Mouse (Mus musculus) T-helper 2 cell (primary cell): ENCODE data around the gene Relb.

Source experiments
- in situ Hi-C: fragments of 300-600 bp; cut with MboI, MseI; formaldehyde crosslinking; loops from one replicate; pipeline ENCODE4 v1.15.1; 2025; ENCODE audit warnings: high pct_unique_total_duplicates

Relb gene

GRCm38 (mm10) chr7:19629361-19629734 is at the start of gene Relb:
TSS of gene Relb (minus strand) at chr7:19629438.
- in situ Hi-C loops: no loop called here

GRCm38 (mm10) chr7:19678901-19679300 is 49.7 kb upstream of the Relb start:
- in situ Hi-C loops: no loop called here

- in situ Hi-C loops: no loop called here
Observed at GRCm38 (mm10) chr7:19677872-19678271, 48.6 kb upstream of the Relb start, which contains the start of gene Apoc2. TSS of gene Apoc2 (minus strand) at chr7:19677941.

GRCm38 (mm10) chr7:19676662-19677061 is 47.4 kb upstream of the Relb start:
- in situ Hi-C loops: no loop called here

- in situ Hi-C loops: no loop called here
Observed at GRCm38 (mm10) chr7:19675824-19676223, 46.6 kb upstream of the Relb start.

- in situ Hi-C loops: no loop called here
Observed at GRCm38 (mm10) chr7:19673083-19673699, 44.0 kb upstream of the Relb start.

- in situ Hi-C loops: no loop called here
Observed at GRCm38 (mm10) chr7:19671511-19671910, 42.3 kb upstream of the Relb start.

GRCm38 (mm10) chr7:19668947-19669721 is 39.9 kb upstream of the Relb start:
- in situ Hi-C loops: loop anchor here (5.0 kb wide), 1 partner anchor 43 kb away; no protein-coding TSS in a partner anchor

GRCm38 (mm10) chr7:19667434-19667833 is 38.2 kb upstream of the Relb start:
- in situ Hi-C loops: loop anchor here (5.0 kb wide), 1 partner anchor 45 kb away; no protein-coding TSS in a partner anchor

GRCm38 (mm10) chr7:19666750-19667149 is 37.5 kb upstream of the Relb start:
- in situ Hi-C loops: loop anchor here (5.0 kb wide), 1 partner anchor 46 kb away; no protein-coding TSS in a partner anchor

GRCm38 (mm10) chr7:19664955-19665841 is 36.0 kb upstream of the Relb start, which contains the start of gene Clptm1:
TSS of gene Clptm1 (minus strand) at chr7:19665033.
- in situ Hi-C loops: loop anchor here (5.0 kb wide), 1 partner anchor 47 kb away; no protein-coding TSS in a partner anchor

- in situ Hi-C loops: no loop called here
Observed at GRCm38 (mm10) chr7:19664455-19664954, 35.3 kb upstream of the Relb start.

- in situ Hi-C loops: no loop called here
Observed at GRCm38 (mm10) chr7:19663940-19664339, 34.7 kb upstream of the Relb start.

- in situ Hi-C loops: no loop called here
Observed at GRCm38 (mm10) chr7:19652614-19653013, 23.4 kb upstream of the Relb start.

- in situ Hi-C loops: no loop called here
Observed at GRCm38 (mm10) chr7:19651063-19651786, 22.0 kb upstream of the Relb start.

GRCm38 (mm10) chr7:19641223-19641622 is 12.0 kb upstream of the Relb start:
- in situ Hi-C loops: no loop called here

- in situ Hi-C loops: no loop called here
Observed at GRCm38 (mm10) chr7:19635074-19635827, 6.0 kb upstream of the Relb start.

- in situ Hi-C loops: no loop called here
Observed at GRCm38 (mm10) chr7:19634591-19634990, 5.4 kb upstream of the Relb start.

- in situ Hi-C loops: no loop called here
Observed at GRCm38 (mm10) chr7:19633855-19634254, 4.6 kb upstream of the Relb start.

GRCm38 (mm10) chr7:19633197-19633596 is 4.0 kb upstream of the Relb start:
- in situ Hi-C loops: no loop called here
